Mouse (Mus musculus): ENCODE measurements at regions not wholly inside any gene's neighbourhood (a gene's known extent, or its start where the extent isn't known, plus 50 kb on each side); places are given as distances from the start of the nearest gene placed in this dataset.
"Not testable (repeated sequence)": the region's sequence is repeated elsewhere in the genome, so short reads cannot be mapped to it uniquely, and the experiment has no call there.

DNA sequence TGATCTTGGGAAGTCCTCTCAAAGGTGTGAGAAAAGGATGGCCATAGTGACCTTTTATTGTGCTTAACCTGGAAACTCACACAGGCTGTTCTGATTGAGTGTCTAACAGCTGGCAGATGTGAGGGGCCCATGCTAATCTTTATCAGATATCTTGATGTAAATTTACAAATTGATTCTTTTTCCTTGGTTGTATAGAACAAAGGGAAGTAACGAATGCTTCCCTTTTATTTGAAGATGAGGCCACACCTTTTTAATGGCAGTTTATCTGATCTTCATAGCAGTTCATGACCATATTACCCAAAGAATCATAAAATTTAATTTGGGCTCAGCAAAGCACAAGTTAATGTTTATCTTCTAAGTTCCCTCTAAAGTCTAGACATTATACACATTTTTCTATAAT lies 926.7 kb downstream of the Car8 start:
- WGBS: 81% methylated on average over 1 of the region's 1 CpGs
- Histone ChIP-seq H3K4me3 (replicated peaks; ENCODE audit: extremely low read depth, low read depth, low read length) (no peak overlapping the region), H3K4me1 (ENCODE audit: control insufficient read depth, insufficient read depth, low read length) (no peaks in the 10 kb centered on the region)
- no peak for DNase-seq
- TF ChIP-seq POLR2A (IDR thresholded peaks at IDR 0.05; ENCODE audit: borderline replicate concordance, extremely low read depth, low read depth, low read length) (no peak), CTCF (IDR thresholded peaks at IDR 0.05; ENCODE audit: insufficient read depth, low read length) (no peak)

DNA sequence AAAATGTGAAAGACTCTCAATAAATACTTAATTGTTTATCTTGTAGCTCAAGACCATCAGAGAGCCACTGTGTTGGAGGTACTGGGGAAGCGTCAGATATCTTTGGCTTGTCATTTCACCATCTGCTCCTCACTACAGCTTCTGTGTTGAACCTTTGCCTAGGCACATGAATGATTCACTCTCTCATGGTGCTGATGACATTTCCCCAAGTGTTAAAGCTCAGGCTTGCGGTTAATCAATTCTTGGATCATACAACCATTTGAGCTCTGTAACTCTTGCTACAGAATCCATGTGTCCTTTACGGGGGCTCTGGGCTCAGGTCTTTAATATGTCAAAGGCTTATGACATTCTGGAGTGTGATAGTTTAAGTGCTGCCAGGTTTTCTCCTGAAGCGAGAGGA lies 969.8 kb downstream of the Car8 start:
- no peak for TF ChIP-seq POLR2A (IDR thresholded peaks at IDR 0.05; ENCODE audit: borderline replicate concordance, extremely low read depth, low read depth, low read length)
- no peak for TF ChIP-seq CTCF (IDR thresholded peaks at IDR 0.05; ENCODE audit: insufficient read depth, low read length)
- Histone ChIP-seq H3K4me3 (replicated peaks; ENCODE audit: extremely low read depth, low read depth, low read length) (no peak overlapping the region), H3K4me1 (ENCODE audit: control insufficient read depth, insufficient read depth, low read length) (no peaks in the 10 kb centered on the region)
- DNase-seq: no peak
- WGBS: 87% methylated on average over 4 of the region's 4 CpGs

DNA sequence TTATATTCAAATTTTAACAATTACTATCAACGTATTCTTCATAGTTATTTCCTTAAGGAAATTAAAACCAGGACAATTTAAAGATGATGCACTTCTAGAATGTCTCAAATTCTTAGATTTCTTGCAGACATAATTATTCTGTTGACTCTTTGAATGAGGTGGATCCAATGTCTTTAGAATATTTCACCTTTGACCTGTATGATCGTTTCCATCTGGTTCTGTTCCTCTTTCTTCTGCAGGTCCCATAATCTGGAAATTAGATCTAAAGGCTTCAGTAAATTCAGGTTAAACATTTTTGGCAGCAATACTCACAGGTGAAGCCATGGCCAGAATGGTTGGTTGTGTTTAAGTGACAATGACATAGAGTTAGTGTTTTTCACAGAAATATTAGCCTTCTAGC lies 982.4 kb downstream of the Car8 start:
- TF ChIP-seq CTCF (IDR thresholded peaks at IDR 0.05; ENCODE audit: insufficient read depth, low read length) (no peak), POLR2A (IDR thresholded peaks at IDR 0.05; ENCODE audit: borderline replicate concordance, extremely low read depth, low read depth, low read length) (no peak)
- WGBS: 81% methylated on average over 2 of the region's 2 CpGs
- no peak overlapping the region for H3K4me3 ChIP-seq (replicated peaks; ENCODE audit: extremely low read depth, low read depth, low read length)
- H3K4me1 ChIP-seq (ENCODE audit: control insufficient read depth, insufficient read depth, low read length): no peaks in the 10 kb centered on the region
- no peak for DNase-seq

GRCm38 (mm10) chr4:7253616-7254015 lies 985.2 kb downstream of the Car8 start:
- Histone ChIP-seq H3K4me3 (replicated peaks; ENCODE audit: extremely low read depth, low read depth, low read length) (no peak overlapping the region), H3K4me1 (ENCODE audit: control insufficient read depth, insufficient read depth, low read length) (no peaks in the 10 kb centered on the region)
- DNase-seq: no peak
- WGBS: 80% methylated on average over 2 of the region's 2 CpGs
- TF ChIP-seq CTCF (IDR thresholded peaks at IDR 0.05; ENCODE audit: insufficient read depth, low read length) (no peak), POLR2A (IDR thresholded peaks at IDR 0.05; ENCODE audit: borderline replicate concordance, extremely low read depth, low read depth, low read length) (no peak)

GRCm38 (mm10) chr4:7251641-7252040 lies 987.2 kb downstream of the Car8 start:
- 90% methylated on average over 2 of the region's 2 CpGs for WGBS
- Histone ChIP-seq H3K4me3 (replicated peaks; ENCODE audit: extremely low read depth, low read depth, low read length) (no peak overlapping the region), H3K4me1 (ENCODE audit: control insufficient read depth, insufficient read depth, low read length) (no peaks in the 10 kb centered on the region)
- no peak for DNase-seq
- TF ChIP-seq CTCF (IDR thresholded peaks at IDR 0.05; ENCODE audit: insufficient read depth, low read length) (no peak), POLR2A (IDR thresholded peaks at IDR 0.05; ENCODE audit: borderline replicate concordance, extremely low read depth, low read depth, low read length) (no peak)

DNA sequence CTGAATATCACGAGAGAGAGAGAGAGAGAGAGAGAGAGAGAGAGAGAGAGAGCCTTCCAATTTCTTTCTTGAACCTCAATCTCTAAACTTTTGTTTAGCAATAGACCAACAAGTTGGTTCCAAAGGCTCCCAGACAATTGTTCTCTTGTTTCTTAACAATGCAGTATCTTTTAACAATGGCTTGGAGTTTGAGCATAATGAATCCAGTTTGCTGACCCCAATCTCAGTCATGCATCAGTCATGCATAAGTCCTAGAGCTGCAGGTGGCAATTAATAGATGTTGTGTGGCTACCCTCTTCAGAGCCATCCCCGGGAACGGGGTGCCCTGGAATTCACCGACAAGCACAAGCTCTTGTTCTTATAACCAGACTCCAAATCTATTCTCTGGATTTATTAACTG lies 991.0 kb downstream of the Car8 start:
- TF ChIP-seq POLR2A (IDR thresholded peaks at IDR 0.05; ENCODE audit: borderline replicate concordance, extremely low read depth, low read depth, low read length) (no peak), CTCF (IDR thresholded peaks at IDR 0.05; ENCODE audit: insufficient read depth, low read length) (no peak)
- no peak overlapping the region for H3K4me3 ChIP-seq (replicated peaks; ENCODE audit: extremely low read depth, low read depth, low read length)
- DNase-seq: no peak
- WGBS: 88% methylated on average over 4 of the region's 4 CpGs
- H3K4me1 ChIP-seq (ENCODE audit: control insufficient read depth, insufficient read depth, low read length): no peaks in the 10 kb centered on the region

GRCm38 (mm10) chr4:7247244-7247643 lies 991.6 kb downstream of the Car8 start:
- H3K4me3 ChIP-seq (replicated peaks; ENCODE audit: extremely low read depth, low read depth, low read length): no peak overlapping the region
- WGBS: 64% methylated on average over 4 of the region's 4 CpGs
- DNase-seq: no peak
- no peaks in the 10 kb centered on the region for H3K4me1 ChIP-seq (ENCODE audit: control insufficient read depth, insufficient read depth, low read length)
- TF ChIP-seq CTCF (IDR thresholded peaks at IDR 0.05; ENCODE audit: insufficient read depth, low read length) (no peak), POLR2A (IDR thresholded peaks at IDR 0.05; ENCODE audit: borderline replicate concordance, extremely low read depth, low read depth, low read length) (no peak)

DNA sequence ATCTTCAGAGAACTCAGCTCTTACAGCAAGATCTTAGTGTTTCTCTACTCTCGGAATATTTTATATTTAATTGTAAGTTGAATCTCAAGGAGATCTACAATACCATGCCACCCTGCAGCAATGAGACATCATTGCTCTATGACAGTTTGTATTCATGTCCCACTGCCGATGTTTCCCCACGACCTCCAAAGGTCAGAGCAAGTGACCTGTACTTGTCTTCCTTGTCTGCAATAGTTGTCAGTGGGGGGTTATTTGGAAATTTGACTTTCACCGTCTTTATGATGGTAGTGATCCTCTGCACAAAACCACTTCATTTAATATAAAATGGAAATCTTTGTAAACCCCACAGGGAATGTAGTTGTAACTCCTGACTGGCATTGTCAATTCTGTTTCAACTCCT lies 992.0 kb downstream of the Car8 start:
- H3K4me3 ChIP-seq (replicated peaks; ENCODE audit: extremely low read depth, low read depth, low read length): no peak overlapping the region
- H3K4me1 ChIP-seq (ENCODE audit: control insufficient read depth, insufficient read depth, low read length): no peaks in the 10 kb centered on the region
- no peak for DNase-seq
- TF ChIP-seq CTCF (IDR thresholded peaks at IDR 0.05; ENCODE audit: insufficient read depth, low read length): no peak
- no peak for TF ChIP-seq POLR2A (IDR thresholded peaks at IDR 0.05; ENCODE audit: borderline replicate concordance, extremely low read depth, low read depth, low read length)
- WGBS: 81% methylated on average over 4 of the region's 4 CpGs

- no peak for TF ChIP-seq CTCF (IDR thresholded peaks at IDR 0.05; ENCODE audit: insufficient read depth, low read length)
- TF ChIP-seq POLR2A (IDR thresholded peaks at IDR 0.05; ENCODE audit: borderline replicate concordance, extremely low read depth, low read depth, low read length): no peak
- 82% methylated on average over 2 of the region's 2 CpGs for WGBS
- no peak for DNase-seq
- Histone ChIP-seq H3K4me1 (ENCODE audit: control insufficient read depth, insufficient read depth, low read length) (no peaks in the 10 kb centered on the region), H3K4me3 (replicated peaks; ENCODE audit: extremely low read depth, low read depth, low read length) (no peak overlapping the region)
These were observed 993.2 kb downstream of the Car8 start for GRCm38 (mm10) chr4:7245653-7246052.

GRCm38 (mm10) chr4:7237848-7238247 lies 1001.0 kb downstream of the Car8 start:
- 78% methylated on average over 3 of the region's 3 CpGs for WGBS
- DNase-seq: no peak
- no peaks in the 10 kb centered on the region for H3K4me1 ChIP-seq (ENCODE audit: control insufficient read depth, insufficient read depth, low read length)
- H3K4me3 ChIP-seq (replicated peaks; ENCODE audit: extremely low read depth, low read depth, low read length): no peak overlapping the region
- no peak for TF ChIP-seq CTCF (IDR thresholded peaks at IDR 0.05; ENCODE audit: insufficient read depth, low read length)
- TF ChIP-seq POLR2A (IDR thresholded peaks at IDR 0.05; ENCODE audit: borderline replicate concordance, extremely low read depth, low read depth, low read length): no peak

GRCm38 (mm10) chr4:7234537-7234936 lies 1004.3 kb downstream of the Car8 start:
- 98% methylated on average over 6 of the region's 6 CpGs for WGBS
- not testable (repeated sequence) for DNase-seq; H3K4me3 ChIP-seq (replicated peaks; ENCODE audit: extremely low read depth, low read depth, low read length); H3K4me1 ChIP-seq (ENCODE audit: control insufficient read depth, insufficient read depth, low read length)

Data from lung, adult 2 months (tissue).